Mouse (Mus musculus): ENCODE measurements around the gene Necap2.

Necap2 gene

GRCm38 (mm10) chr4:141033606-141034549 is 44.3 kb downstream of the Necap2 start:
- DNase-seq (ENCODE audit: low spot score in 2 of 2): peak in 1 of 2 experiments; percentile 50

- DNase-seq (ENCODE audit: low spot score in 2 of 2): peak; percentile 62 to 68
These were observed 46.4 kb downstream of the Necap2 start for GRCm38 (mm10) chr4:141031733-141032132.

GRCm38 (mm10) chr4:141030541-141031206 is 47.5 kb downstream of the Necap2 start:
- no peak for DNase-seq (ENCODE audit: low spot score in 2 of 2)

- no peak for DNase-seq (ENCODE audit: low spot score in 2 of 2)
These were observed 53.2 kb downstream of the Necap2 start for GRCm38 (mm10) chr4:141024992-141025391.

- no peak for DNase-seq (ENCODE audit: low spot score in 2 of 2)
These were observed 54.1 kb downstream of the Necap2 start for GRCm38 (mm10) chr4:141024052-141024451.

GRCm38 (mm10) chr4:141021614-141021929 is 56.6 kb downstream of the Necap2 start:
- DNase-seq (ENCODE audit: low spot score in 2 of 2): no peak

- no peak for DNase-seq (ENCODE audit: low spot score in 2 of 2)
These were observed 57.1 kb downstream of the Necap2 start for GRCm38 (mm10) chr4:141020811-141021613.

- DNase-seq (ENCODE audit: low spot score in 2 of 2): no peak
These were observed 57.9 kb downstream of the Necap2 start for GRCm38 (mm10) chr4:141020220-141020619.

GRCm38 (mm10) chr4:141017657-141018436 is 60.3 kb downstream of the Necap2 start:
- no peak for DNase-seq (ENCODE audit: low spot score in 2 of 2)

Measured in urinary bladder, postnatal 36 days (tissue).